Mouse (Mus musculus) spleen, adult 18-20 months (tissue): ENCODE measurements around the gene Ccnd3.
A peak's percentile ranks its signal among the peaks of the same experiment; 100 is the strongest.
"Not testable (repeated sequence)": the region's sequence is repeated elsewhere in the genome, so short reads cannot be mapped to it uniquely, and the experiment has no call there.

Experiments used
- DNase-seq, 2 experiments: peaks; one replicate each; pipeline ENCODE4 v3.0.0; 2022; ENCODE audit warnings: mixed read lengths in 2 of 2

The Ccnd3 gene

DNA sequence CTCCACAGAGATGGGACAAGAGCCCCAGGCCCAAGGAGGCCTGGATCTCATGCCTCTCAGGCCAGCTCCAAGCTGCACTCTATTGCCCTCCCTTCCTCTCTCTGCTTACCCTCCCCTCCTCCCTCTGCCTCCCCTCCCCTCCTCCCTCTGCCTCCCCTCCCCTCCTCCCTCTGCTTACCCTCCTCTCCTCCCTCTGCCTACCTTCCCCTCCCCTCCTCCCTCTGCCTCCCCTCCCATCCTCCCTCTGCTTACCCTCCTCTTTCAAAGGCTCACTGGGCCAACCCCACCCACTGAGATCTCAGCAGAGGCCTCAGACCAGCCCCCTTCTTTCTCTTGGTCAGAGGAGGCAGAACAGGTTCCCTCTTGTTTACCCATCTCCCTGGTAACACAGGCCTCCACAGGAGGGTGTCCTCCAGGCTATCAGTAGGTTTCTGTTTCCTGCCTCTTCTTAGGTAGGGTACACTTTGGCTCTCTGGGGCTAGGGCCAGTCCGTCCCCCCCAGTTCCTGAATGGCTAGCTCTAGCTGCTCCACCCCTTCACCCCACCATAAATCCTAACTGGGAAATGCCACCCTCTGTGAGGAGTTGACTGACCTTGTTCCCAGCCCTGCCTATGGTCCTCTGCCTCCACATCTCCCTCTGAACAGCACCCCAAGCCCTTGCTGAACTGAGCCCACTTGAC, 20.5 kb upstream of the Ccnd3 start:
- no peak for DNase-seq

DNA sequence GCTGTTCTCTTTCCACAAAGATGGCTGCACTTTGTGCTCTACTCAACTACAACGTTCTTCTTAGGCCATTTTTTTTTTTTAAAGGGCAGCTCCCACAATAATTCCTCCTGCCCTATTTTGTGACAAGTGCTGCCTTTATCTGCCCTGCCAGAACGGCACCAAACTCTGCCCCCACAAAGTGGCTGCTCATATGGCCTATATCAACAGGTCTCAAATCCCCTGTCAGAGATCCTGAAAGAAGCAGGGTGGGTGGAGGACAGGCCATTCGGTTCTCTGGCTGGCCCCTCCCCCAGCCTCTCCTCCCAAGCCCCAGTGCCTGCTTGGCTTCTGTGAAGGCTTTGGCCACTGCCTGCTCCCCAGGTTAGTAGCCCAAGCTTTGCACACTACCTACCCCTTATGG, 19.9 kb upstream of the Ccnd3 start:
- DNase-seq, result no peak

DNA sequence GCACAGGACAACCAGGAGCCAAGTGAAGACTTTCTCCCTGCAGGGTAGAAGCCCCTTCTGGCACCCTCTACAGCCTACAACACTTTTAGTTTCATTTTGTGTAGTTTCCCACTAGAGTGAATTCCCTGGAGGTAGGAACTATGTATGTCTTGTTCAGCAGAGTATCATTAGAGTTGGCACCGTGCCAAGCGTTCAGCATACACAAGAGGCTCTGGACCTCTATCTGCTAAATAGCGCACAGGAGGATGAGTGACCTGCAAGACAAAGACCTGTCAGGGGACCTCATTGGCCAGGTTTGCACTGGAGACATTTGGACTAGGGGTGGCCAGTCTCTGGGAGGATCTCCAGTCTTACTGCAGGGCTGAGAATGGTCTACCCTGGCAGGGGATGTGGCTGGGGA, 19.1 kb upstream of the Ccnd3 start:
- no peak for DNase-seq

DNA sequence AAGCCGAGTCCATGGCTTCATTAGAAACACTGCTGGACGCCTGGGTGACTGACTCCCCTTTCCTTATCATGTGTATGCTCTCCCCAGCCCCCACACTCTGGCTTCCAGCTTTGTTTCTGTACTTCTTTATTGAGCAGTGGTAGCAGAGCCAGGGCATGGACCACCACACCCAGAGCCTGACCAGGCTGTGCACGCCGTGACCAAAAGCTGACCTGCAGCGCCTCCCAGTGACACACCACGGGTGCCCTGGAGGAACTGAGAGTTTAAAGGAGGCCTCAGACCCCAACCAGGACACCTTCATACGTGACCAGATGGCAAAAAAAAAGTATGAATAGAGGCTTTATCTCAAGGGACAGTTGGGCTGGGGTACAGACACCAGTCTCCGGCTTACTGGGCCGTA, 14.1 kb upstream of the Ccnd3 start:
- DNase-seq, result no peak

DNA sequence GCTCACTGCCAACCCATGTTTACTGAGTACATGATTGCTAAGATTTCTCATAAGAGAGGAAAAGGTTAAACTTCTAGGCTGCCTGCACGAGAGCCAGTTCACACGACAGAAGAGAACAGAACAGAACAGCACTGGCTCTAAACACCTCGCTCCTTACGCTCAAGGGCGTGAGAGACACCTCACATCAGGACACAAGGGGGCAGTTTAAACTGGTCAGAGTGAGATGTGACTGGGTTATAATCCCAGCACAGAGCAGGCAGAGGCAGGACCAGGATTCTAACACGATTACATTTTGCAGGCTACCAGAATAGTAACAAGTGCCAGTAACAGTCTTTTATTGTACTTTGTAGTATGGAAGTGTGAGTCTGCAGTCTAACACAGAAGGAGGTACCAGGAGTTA, 12.1 kb upstream of the Ccnd3 start:
- DNase-seq, result no peak

DNA sequence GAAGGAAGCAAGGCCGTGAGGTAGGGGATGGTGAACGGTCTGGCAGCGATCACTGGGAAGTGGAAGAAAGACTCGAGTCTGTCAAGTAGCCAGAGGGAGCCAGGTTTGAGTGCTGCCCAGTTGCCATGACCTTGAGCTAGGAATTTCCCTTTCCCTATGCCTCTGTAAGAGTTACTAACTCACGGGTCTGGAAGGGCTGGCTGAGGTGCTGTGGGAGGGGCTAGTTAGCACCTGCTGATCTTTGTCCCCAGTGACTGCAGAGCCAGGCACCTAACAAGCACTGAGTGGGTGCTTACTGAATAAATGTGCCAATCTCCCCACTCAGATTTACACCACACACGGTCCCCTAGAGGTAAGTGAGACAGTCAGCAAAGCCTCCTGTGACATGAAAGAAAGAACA, 11.2 kb upstream of the Ccnd3 start:
- no peak for DNase-seq

DNA sequence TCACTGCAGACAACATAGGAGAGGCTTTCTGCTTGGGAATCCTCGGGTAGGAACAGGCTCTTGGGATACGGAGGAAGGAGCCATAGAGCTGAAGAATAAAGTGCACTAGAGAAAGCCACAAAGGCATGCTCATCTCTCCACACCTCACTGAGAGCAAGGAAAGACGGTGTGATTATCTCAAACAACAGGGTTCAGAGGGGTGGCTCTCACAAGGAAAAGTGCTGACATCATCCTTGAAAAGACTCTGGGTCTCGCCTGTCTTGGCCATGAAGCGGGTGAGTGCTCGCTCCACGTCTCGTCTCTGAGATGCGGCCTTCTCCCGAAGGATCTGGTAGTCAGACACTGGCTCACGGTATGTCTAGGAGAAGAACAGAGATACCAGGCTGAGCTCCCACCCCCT, 10.7 kb upstream of the Ccnd3 start:
- DNase-seq, result no peak

DNA sequence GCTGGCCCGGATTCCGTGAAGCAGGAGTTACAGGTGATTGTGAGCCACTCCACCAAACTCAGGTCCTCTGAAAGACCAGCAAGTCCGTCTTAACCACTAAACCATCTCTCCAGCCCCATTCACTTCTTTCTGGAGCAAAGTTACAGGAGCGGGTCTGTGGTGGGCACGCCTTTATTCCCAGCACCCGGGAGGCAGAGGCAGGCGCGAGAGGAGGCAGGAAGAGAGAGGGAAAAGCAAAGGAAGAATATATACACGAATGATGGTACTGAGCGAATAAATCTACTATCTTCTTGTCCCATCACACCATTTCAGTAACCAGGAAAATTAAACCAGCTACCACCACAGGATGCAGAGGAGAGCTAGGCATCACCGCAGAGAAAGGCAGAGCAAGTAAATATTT, 3.3 kb upstream of the Ccnd3 start:
- DNase-seq, result no peak

DNA sequence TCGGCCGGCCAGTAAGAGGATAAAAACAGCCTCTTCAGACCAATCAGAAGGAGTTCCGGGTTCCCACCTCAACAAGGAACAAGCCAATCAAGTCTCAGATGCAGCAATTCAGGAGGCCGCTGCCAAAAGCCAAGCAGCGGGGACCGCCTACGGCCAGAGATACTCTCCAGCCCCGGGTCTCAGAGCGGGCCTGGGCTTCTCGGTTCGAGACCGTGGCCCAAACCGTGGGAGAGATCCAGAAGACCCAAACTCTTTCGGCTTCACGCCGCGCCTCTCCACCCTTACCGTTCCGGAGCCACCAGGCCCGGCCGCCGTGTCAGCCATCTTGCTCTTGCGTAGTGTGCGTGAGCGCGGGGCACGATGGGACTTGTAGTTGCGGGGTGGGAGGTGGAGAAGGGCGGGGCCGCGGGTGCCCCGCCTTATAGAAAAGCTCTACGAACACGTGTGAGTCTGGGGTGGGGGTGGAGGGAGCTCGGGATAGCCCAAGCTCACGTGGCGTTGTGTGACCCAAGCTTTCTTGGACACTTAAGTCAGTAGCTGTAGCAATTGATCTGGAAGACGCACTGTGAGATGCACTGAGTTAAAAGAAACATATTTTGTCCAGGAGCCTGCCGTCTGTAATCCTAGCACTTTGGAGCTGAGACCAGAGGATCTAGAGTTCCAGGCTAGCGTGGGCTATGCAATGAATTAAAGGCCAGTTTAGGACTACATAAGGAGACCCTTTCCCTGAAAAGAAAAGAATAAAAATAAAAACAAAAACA, 2.7 kb upstream of the Ccnd3 start, which contains the start of gene Taf8:
Gene Taf8, minus strand, starts transcription at position 347 of the 761 bp plus-strand sequence.
- DNase-seq, result peak; percentile 88 to 92

DNA sequence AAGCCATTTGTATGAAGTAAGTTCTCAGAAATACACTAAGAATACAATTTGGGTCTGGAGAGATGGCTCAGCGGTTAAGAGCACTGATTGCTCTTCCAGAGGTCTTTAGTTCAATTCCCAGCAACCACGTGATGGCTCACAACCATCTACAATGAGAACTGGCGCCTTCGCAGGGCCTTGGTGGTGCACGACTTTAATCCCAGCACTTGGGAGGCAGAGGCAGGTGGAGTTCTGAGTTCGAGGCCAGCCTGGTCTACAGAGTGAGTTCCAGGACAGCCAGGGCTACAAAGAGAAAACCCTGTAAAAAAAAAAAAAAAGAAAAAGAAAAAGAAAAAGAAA, 2.2 kb upstream of the Ccnd3 start:
- DNase-seq, result not testable (repeated sequence)

DNA sequence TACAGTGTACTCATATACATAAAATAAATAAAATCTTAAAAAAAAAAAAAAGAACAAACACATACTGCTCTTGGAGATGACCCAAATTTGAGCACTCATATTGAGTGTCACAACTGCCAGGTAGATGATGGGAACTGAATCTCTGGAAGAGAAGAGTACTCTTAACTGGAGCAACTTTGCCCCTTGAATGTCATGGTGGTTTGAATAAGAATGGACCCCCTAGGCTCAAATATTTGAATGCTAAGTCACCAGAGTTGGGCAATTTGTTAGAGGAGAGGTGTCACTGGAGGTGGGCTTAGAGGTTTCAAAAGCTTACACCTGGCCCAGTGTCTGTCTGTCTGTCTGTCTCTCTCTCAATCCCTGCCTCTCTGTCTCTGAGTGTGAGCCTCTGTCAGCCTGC, 1.2 kb upstream of the Ccnd3 start:
- no peak for DNase-seq

DNA sequence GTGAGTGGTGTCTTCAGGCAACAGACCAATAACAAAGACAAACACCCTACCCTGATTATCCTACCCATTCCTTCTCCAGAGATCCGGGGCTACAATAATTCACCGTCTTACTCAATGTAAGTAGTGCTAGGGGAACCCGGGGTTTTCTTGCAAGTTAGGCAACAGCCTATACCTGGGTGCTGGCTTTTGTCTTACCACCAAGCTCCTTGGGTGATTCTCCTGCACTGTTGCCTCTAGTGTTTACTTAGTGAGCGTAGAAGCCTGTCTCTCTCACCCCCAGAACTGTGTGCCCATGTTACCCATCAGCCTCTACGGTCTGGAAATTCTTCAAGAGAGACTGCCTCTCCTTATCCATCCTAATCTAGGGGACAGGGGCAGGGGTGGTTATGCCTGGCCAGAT, 623 bp upstream of the Ccnd3 start:
- DNase-seq, result no peak

DNA sequence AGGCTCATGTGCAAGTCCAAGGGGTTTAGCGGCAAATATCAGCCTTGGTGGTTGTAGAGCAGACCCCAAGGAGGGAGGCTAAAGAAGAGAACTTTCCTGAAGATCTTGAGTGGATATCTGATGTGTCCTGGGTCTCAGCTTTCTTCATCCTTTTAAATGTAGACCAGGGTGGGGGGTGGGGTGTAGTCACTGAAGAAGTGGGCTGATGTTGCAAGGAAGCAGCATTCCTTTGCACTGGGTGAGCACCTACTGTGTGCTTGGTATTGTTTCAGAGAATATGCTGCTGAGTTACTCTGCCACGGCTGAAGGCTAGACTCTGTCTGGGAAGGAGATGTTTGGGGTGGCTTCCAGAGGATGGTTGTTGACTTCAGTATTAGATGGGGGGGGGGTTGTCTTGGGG, 715 bp downstream of the Ccnd3 start:
- DNase-seq, result peak in 1 of 2 experiments; percentile 10

DNA sequence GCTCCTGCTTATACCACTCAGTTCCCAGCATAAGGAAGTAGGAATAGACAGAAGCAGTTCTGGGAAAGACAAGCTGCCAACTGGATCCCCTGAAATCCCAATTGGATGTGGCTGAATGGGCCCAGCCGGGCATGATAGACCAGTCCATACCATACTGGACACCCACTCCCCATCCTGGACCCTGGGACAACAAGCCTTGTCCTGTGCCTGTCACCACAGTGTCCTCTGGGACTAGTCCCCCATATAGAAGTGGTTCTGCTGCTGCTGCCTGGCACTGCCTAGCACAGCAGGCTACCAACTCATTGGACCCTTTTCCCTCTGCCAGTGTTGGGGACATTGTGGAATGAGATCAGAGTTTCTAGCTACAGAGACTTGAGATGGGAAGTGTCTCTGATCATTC, 1.2 kb downstream of the Ccnd3 start:
- DNase-seq, result no peak

DNA sequence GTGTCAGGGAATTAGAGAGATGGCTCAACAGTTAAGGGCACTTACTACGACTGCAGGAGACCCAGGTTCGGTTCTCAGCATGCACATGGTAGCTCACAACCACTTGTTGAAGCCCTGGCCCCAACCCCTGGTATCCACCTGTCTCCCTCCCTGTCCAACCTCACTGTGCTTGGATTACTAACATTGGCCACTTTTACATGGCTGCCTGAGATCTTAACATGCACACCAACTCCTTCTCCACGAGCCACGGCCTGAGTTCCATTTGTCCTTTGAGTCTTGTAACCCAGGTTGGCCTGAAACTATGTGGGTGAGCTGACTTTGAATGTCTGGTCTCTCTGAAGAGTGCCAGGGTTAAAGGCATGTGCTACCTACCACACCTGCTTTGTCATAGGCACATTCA, 1.8 kb downstream of the Ccnd3 start:
- no peak for DNase-seq

DNA sequence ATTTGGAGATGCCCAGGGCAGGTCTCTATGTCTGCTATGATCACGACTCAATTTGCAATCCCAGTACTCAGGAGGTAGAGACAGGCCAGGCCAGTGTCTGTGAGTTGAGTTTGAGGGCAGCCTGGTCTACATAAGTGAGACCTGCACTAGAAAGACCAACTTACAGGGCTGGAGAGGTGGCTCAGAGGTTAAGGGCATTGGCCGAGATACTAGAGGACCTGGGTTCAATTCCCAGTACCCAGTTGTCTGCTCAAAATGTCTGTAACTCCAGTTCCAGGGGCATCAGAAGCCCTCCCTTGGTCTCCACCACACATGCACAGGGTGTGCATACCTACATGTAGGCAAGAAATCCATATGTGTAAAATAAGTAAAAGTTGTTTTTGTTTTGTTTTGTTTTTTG, 2.7 kb downstream of the Ccnd3 start:
- DNase-seq, result no peak

DNA sequence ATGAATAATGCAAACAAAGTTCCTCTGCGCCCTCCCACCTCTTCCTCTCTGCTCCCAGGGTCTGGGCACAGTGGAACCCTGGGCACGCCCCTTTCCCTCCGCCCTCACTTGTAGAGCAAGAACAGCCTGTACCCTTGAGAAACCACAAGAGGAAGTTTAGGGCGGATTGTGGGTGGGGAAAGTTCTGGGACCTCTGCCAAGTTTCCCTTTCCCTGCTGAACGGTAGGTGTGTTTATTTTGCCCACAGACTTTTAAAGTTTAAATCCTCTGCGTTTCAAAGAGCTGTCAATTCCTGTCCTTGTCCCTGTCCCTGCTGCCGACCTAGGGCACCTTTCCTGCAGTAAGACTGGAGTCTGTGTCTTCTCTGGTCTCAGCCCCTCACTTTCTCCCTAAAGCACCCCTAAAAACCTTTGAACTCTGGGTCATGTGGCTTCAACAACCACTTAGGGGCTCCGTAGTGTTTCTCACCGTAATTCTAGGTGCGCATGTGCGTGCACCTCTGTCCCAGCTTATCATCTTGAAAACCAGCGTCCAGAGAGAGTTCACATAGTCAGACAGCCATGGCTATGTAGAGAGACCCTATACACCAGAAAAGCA, 3.3 kb downstream of the Ccnd3 start:
- peak; percentile 95 to 98 for DNase-seq

DNA sequence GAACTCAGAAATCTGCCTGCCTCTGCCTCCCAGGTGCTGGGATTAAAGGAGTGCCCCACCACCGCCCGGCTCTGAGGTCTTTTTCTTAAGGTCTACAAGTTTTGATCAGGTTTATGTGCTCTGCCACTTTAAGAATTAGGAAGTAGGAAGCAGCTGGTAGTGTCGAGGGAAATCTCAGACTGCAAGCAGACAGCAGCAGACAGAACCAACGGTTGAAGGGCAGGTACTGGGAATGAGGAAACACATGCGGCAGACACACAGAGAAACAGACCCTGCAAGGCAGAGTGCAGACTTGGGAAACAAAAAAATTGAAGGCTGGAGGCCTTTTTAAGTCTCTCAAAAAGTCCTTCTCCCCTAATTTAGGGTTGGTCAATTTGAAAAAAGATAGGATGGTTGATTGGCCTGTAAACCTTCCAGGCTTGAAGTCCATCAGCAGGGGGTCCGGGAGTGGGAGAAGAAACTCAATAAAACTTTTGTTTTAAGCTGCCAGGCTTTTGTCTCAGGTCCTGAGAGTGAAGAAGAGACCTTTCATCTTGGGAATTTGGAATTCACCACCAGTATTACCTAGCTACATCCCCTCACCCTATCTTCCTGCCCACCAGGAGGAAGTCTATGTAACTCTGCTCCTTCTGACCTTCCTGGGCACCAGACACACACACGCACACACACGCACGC, 4.3 kb downstream of the Ccnd3 start:
- peak in 1 of 2 experiments; percentile 44 for DNase-seq

DNA sequence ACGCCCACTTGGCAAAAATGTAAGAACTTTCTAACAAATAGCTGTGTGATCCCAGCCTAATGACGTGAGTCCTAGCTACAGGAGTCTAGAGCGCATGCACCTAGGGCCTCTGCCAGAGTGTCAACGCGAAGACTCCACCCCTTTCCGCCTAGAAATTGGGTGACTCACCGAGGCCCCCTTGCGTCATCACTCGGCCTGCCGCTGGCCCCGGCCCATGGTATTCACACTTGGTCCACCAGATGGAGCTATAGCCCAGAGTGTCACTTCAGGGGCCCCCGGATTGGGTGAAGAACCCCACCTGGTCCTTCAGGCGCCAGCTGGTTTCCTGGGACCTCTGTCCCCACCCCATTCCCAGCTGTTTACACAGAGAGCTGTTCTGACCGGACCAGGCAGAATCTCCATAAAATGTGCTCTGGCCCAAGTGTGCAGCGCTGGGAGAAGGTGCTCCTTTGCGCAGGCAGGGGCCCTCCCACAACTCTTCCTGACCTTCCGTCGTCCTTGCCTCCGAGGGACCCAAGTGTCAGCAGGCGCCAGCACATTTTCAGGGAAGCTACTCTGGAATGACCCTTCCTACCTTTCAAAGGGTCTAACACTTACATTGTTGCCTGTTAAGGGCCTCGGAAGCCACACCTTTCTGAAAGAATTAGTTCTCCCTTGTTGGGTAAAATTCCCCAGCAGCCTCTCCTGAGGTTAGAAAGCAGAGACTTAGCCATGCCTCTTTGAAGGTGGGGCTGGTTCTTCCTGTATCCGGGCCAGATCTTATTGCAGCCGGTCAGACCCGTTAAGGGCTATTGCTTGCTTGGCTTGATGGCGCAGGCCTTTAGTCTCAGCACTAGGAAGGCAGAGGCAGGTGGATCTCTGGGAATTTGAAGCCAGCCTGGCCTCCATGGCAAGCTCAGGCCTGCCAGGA, 6.5 kb downstream of the Ccnd3 start:
- peak; percentile 93 to 97 for DNase-seq

DNA sequence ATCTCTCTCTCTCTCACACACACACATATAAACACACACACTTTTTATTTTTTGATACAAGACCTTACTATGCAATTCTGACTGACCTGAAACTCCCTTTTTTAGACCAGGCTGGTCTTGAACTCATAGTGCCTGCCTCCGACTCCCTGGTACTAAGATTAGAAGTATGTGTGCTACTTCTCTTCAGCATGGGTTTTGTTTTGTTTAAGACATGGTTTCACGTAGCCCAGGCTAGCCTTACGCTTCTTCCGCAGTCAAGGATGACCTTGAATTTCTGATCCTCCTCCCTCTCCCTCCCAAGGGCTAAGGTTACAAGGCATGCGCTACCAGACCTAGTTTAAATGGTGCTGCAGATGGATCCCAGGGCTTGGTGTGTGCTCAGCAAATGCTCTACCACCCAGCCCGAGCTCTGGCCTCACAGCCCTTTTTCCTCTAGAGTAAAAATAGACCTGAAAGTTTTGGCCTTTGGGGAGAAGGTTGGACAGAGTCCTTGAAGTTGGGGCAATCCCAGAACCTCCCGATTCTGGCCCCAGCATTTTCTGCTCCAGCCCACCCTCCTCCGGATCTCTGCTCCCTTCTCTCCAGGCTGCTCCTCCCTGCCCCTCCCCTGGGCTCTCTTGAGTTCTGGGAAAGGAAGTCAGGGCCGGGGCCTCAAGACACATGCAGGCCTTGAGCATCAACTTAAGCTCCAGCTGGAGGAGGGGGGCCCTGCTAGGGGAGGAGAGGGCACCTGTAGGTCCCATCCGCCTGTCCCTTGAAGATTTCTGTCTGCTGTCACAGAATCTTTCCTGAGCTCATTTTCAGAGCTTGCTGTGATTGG, 8.3 kb downstream of the Ccnd3 start:
- no peak for DNase-seq

DNA sequence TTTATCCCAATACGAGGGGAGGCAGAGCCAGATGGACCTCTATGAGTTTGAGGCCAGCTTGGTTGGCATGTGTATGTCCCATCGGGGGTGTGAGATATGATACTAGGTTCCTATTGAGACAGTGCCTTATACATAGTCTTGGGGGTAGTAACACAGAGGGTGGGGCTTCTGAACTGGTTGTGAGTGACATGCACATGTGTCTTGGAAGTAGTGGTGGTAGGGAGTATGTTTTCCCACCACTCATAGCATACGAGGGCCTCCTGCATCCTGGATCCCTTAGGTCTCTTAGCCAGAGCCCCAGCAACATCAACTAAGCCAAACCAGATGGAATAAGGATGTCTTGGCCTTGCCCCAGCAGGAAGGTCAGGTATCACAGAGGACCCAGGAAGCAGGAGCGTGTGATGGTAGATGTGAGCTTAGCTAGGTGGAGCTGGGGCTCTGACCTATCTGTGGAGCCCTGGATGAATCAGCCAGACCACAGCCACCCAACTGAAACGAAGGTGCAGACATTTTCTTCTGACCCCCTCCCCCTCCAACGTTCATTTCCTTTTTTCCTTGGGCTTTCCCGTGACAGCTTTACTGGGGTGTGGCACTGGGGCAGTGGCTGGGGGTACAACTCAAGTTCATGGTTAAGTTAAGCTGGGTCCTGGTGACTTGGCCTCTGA, 10.5 kb downstream of the Ccnd3 start:
- no peak for DNase-seq
